Mouse (Mus musculus): ENCODE data around the gene Zfp428.
A peak's percentile ranks its signal among the peaks of the same experiment; 100 is the strongest.

The Zfp428 gene

DNA sequence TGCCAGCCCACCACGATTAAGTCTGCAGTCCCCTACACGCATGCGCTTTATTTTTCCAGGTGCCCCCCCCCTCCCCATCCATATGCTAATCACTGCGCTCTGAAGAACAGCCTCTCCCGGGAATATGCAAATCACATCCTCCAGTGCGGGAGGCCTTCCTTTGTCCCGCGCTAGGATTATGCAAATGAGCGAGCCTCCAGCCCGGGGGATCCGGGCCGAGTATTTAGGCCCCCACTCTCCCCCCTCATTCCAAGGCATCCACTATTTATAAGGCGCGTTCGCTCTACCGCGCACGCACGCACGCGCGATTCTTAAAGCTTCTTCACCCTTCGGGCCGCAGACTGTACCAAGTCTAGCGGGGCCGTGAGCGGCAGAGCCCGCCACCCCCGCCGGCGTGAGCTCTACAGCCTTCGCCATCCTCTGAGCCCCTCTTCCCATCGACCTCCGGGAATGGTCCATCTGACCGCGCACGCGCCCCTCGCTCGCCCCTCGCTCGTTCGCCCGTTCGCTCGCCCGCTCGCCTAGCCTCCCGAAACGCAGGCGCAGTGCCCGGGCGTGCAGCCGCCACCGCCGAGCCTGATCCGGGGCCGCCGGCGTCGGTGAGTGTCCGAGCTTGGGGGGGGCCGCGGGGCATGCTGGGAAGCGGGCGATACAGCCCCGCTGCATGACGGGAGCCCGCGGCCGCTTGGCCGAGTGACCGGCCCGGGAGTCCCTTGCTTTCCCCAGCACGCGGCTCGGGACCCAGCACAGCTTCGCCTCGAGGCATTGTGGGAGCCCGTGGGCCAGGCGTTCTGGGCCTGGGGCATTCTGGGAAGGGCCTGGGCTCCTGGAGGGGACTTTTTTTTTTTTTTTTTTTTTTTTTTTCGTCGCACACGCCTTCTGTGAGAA is at the start of gene Zfp428:
Gene Zfp428 (plus strand): TSS at position 169 of the 888 bp plus-strand sequence.
- peak; percentile 88 for DNase-seq (ENCODE audit: low read depth, low spot score)

DNA sequence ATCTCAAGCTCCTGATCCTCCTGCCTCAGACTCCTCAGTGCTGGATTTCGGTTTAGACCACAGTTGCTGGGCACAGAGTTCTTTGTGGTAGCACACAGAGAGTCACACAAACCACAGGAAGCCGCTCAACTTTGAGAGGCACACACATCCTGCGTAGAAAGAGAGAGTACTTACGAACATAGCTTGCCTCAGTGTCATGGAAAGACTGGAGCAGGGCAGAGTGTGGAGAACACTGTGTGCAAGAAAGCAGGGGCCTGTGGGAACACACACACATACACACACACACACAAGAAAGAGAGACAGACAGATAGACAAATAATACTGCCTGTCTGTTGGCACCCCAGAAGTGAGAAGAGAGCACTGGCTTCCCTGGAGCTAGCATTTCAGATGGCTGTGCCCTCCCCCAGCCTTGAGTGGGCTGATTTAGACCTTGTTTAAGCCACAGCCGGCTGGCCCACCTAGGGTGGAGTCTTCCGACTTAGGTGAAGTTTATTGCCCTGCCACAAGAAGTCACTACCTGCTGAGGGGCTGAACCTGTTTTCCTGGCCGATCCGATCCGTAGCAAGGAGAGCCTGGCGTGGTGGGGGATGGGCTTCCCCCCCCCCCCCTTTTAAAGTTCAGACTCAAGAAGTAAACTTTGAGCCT is 49.0 kb upstream of the Zfp428 start:
- DNase-seq (ENCODE audit: low read depth, low spot score) = no peak

DNA sequence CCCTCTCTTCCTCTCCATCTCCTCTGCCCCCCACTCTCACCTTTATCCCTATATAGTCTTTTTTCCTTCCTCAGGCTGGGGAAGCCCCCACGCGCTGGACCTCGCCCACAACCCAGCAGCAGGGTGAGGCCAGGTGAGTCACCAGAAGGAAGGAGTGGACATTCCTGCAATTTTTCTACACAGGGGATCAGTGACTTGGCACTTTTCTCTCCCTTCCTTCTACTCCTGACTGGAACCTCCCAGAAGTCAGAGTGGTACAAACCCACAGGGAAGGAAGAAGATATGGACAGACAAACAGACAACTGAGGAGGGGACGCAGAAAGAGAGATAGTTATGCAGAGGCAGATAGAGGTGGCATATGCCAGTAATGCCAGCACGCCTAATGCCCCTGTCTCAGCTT is 47.4 kb upstream of the Zfp428 start:
- DNase-seq (ENCODE audit: low read depth, low spot score) = no peak

DNA sequence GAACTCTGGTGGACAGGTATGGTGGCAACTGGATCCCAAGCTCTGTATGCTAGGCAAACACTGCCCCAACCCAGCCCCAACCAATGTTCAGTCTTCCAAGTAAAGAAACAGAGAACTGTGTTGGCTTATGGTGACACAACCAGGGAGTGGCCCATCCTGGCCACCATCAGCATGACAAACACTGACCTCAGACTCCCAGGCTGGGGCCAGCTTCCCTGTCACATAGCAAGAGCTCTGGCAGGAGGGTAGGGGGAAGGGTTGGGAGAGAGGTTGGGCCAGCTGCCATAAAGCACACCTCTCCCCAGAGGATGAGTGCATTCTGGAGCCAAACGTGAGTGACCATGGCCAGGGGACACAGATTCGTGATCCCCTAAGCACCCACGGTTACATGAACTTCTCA is 47.0 kb upstream of the Zfp428 start:
- no peak for DNase-seq (ENCODE audit: low read depth, low spot score)

DNA sequence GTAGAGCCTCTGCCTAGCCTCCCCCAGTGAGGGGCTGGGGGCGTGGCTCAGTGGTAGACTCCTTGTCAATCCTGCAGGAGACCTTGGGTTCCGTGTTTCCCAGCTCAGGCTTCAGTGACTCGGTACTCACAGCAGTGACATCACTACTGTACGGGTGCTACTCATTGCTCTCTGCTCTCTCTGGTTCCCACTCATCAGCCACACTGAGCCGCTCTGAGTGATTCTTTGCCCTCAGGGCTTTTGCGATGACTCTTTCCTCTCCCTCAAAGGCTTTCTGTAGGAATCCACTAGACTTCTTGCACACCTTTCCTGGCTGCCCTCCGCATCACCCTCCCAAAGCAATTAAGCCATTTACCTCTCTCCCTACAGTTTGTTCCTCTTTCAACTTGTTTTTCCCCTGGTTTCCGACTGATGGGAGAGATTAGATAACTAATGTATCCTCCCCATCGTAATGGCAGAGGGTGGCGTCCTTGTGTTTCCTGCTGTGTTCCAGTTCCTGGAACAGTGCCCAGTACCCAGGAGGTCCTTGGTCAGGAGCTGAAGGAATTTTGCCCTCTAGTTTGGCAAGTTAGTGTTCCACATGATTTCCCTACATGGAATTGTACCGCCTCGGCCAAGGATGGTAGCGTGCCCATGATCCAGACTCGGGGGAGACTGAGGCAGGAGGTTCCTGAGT is 45.3 kb upstream of the Zfp428 start:
- no peak for DNase-seq (ENCODE audit: low read depth, low spot score)

DNA sequence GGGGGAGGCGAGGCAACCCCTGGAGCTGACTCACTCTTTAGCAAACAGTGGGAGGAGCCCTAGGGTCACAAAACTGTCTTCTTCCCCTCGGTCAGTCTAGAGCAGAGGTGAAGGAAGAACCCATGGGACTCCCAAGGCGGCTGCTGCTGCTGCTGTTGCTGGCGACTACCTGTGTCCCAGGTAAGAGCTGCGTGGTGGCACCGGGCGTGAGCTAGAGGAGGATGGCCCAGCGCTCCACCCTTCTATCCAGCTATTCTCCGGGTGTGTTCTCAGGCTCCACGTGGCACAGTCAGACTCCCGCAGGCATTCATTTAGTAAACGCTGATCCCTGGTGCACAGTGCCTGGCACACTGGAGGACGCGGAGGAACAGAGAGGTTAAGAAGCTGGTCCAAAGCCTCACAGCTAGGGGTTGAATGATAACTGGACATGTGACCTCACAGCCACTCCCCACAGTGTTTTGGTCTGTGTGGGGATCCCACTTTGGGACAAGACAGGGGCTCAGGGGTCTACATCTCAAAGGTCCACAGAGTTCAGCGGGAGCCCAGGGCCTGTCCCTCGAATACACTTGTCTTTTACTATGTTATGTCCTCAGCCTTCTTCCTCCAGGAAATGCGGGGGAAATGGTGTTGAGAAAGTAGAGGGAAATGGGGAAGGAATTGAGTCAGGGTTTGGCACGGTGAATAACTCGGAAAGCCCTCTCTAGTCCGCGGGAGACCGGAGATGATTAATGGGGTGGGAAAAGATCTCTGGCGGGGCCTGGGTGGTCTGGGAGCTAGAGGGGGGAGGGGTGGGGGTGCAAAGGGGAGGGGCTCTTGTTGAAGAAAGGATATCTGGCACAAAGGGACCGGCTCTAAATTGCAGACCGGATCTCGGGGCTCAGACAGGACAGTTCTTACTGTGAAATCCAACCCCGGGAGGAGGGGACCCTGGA is 44.2 kb upstream of the Zfp428 start, which contains the start of gene Plaur:
Gene Plaur (plus strand): TSS at position 97 of the 932 bp plus-strand sequence.
- no peak for DNase-seq (ENCODE audit: low read depth, low spot score)

DNA sequence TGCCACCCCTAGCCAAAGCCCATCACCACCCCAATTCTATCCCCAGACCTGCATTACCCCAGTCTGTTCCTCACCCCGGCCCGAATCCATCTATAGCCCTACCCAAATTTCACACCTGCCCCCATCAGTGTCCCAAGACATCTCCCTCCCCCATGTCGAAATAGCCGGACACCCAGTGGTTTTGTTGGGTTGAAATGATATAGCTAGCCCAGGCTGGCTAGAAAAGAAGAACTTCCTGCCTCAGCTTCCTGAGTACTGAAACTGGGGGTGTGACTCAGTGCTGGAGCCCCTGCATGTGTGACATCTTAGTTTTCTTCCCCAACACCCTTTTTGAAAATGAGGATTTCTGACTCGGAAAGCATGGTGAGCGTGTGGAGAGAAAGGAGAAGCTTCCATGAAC is 40.0 kb upstream of the Zfp428 start:
- no peak for DNase-seq (ENCODE audit: low read depth, low spot score)

DNA sequence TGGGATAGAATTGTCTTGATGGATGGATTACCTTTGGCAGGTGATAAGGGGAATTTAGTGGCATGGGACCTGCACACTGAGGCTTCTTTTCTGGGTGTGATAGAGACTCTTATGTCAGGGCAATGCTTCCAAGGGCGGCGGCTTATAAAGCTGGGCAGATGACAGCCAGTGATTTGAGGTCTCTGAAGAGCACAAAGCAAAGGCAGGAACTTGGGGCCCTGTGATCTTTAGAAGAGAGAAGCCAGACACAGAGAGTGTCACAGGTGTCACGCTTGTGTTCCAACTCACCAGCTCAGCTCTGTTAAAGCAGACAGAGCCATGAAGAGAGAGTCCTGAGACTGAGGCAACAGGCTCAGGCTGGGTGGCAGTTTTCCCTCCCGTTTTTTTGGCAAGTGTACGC is 38.9 kb upstream of the Zfp428 start:
- DNase-seq (ENCODE audit: low read depth, low spot score) = no peak

DNA sequence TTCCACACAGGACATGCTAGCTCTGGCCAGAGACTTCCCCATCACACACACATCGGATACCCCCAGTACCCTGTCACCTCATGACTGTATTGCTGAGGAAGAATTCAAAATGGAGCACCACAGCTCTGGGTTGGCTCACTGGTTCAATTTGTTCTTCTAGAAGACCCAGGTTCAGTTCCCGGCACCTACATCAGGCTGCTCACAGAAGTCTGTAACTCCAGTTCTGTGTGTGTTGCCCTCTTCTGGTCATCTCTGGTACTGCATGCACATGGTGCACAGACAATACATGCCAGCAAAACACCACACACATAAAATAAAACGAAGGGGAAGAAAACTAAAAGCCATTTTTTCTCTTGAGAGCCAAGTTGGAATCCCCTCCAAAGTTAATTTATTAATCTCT is 37.7 kb upstream of the Zfp428 start:
- DNase-seq (ENCODE audit: low read depth, low spot score) = no peak

DNA sequence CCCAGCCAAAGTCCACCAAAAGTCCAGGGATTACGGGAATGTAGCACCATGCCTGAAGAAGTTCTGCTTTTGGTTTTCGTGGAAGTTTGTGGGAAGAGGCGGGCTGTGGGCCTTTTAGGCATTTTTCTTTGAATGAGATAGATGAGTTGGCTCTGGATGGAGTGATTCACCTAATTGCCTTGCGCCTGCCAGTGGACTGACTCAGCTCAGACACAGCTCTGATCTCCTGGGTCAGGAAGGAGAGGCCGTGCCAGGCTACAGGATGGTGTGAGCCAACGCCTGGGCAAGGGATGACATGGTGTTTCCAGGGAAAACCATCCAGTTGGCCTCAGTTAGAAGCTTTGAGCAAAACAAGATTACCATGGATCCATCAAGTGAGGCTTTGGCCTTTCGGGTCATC is 36.5 kb upstream of the Zfp428 start:
- DNase-seq (ENCODE audit: low read depth, low spot score) = no peak

DNA sequence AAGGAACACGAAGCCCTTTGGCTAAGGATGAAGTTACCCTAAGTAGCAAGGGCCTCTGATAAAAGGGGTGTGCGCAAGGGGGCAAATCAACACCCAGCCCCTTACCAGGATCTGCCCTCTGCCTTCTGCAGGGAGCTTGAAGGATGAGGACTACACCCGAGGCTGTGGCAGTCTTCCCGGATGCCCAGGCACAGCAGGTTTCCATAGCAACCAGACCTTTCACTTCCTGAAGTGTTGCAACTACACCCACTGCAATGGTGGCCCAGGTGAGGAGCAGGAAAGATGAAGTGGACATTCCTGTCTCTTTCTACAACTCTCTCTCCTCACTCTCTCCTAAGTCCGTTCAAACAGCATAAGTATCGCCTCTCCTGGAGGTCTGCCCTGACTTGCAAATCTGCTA is 34.4 kb upstream of the Zfp428 start:
- no peak for DNase-seq (ENCODE audit: low read depth, low spot score)

DNA sequence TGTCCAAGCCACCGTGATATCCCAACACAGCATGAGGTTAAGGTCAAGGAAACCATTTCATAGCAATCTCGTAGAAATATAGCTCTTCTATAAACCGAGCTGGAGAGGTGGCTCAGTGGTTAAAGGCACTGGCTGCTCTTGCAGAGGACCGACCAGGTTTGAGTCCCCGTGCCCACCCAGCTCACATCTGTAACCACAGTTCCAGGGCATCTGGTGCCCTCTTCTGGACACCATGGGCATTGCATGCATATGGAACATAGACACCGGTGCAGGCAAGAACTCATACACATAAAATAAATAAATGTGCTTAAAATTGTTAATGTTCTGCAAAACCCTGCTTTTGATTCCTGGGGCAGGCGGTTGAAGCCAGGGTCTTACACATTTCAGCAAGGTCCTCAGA is 33.9 kb upstream of the Zfp428 start:
- DNase-seq (ENCODE audit: low read depth, low spot score) = no peak

DNA sequence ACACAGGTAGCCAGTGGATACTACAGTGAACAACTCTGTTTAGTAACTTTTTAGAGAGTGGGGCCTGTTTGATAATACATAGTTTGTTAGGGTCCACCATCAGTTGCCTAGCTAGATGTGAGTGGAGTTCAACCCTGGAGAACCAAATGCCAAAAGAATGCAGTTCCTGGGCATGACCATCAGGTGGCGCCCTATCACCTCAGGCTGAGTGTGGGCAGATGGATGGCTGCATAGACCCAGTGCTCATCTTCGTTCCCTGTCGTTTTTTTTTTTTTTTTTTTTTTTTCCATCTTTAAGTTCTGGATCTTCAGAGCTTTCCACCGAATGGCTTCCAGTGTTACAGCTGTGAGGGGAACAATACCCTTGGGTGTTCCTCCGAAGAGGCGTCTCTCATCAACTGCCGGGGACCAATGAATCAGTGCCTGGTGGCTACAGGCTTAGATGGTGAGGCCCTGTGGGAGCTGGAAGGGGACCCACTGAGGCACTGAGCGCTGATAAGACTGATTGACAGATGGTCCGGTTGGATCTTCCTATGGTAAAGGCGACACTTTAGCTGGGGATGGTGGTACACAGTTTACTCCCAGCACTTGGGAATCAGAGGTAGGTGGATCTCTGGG is 32.8 kb upstream of the Zfp428 start:
- no peak for DNase-seq (ENCODE audit: low read depth, low spot score)

DNA sequence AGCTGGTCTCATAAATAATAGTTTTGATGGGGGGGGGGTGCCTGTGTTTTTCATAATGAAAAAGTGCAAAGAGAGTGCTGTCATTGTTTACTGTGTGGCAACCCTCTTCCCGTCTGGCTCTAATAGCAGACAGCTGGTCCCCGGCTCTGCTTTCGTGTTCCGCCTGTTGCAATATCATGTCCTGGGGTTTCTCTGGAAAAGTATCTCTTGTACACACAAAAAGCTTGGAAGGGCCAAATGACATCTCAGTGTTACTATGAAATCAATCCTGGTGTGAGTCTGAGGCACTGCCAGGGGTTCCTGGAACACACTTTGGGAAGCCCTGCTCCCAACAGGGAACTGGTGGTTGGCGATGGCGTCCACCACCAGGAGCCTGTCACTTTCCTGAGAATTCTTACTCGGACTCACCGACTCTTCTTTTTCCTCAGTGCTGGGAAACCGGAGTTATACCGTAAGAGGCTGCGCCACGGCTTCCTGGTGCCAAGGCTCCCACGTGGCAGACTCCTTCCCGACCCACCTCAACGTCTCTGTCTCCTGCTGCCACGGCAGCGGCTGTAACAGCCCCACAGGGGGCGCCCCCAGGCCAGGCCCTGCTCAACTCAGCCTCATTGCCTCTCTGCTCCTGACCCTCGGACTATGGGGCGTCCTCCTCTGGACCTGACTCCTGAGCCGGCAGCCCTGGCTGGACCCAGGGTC is 31.8 kb upstream of the Zfp428 start:
- no peak for DNase-seq (ENCODE audit: low read depth, low spot score)

DNA sequence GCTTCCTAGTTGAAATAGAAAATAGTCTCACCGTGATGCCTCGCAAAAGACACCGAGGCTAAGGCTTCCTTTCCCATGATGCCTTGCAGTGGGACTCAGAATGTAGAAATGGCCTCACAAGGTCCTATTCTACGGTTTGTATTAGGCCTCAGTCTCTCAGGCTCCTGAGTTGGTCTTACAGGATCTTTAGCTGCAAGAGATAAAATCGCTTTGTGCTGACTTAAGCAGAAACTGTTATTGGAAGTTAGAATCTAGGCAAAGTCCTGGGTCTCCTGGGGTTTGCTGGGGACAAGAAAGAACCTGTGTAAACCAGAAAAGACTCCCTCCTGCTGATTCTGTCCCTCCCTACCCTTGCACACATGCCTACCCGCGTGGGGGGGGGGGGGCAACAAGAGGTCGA is 30.5 kb upstream of the Zfp428 start:
- DNase-seq (ENCODE audit: low read depth, low spot score) = no peak

DNA sequence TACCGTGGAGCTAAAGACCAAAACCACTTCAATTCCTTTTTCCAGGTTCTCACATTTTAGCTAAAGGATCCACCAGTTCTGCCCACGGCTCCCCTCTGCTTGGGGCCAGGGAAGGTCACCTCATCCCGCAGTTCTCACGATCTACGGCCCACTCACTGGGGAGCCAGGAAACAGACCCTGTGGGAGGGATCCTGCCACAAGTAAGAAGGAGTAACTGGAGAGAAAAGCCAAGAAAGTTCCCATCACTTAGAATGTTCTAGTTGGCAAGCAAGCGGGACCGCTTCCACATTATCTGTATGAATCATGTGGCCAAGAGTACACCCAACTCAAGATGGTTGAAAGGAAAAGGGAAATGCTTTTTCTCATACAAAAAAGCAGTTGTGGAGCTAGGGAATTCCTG is 29.9 kb upstream of the Zfp428 start:
- peak; percentile 55 for DNase-seq (ENCODE audit: low read depth, low spot score)

DNA sequence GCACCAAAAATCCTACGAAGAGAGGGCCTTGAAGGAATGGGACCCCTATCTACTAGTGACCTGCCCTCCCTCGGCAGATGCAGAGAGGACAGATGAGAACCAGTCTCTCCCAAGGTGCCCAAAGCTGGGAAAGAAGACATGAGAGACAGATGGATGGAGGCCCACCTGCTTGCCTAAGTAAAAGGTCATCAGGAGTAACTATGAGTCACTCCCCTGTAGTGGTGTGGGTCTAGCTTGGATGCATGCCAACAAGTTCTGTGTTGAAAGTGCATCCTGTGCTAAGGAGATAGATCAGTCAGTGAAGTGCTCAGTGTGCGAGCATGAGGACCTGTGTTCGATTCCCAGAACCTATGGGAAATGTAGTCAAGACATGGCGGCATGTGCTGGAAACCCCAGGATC is 27.9 kb upstream of the Zfp428 start:
- no peak for DNase-seq (ENCODE audit: low read depth, low spot score)

DNA sequence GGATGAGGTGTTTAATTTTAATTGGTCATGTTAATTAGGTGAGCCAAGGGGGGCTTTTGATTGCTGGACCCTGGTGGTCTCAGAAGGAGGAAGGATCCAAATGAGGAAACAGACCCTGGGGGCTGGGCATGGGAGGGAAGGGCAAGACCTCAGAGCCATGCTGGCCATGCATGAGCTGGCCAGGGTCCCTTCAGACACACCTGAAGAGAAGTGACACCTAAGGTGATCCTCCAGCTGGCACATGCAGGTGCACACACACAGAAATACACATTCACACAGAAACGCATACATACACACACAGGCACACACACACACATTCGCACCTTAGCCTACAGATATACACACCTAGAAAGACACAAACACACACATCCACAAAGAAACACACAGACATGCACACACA is 27.1 kb upstream of the Zfp428 start:
- DNase-seq (ENCODE audit: low read depth, low spot score) = no peak

DNA sequence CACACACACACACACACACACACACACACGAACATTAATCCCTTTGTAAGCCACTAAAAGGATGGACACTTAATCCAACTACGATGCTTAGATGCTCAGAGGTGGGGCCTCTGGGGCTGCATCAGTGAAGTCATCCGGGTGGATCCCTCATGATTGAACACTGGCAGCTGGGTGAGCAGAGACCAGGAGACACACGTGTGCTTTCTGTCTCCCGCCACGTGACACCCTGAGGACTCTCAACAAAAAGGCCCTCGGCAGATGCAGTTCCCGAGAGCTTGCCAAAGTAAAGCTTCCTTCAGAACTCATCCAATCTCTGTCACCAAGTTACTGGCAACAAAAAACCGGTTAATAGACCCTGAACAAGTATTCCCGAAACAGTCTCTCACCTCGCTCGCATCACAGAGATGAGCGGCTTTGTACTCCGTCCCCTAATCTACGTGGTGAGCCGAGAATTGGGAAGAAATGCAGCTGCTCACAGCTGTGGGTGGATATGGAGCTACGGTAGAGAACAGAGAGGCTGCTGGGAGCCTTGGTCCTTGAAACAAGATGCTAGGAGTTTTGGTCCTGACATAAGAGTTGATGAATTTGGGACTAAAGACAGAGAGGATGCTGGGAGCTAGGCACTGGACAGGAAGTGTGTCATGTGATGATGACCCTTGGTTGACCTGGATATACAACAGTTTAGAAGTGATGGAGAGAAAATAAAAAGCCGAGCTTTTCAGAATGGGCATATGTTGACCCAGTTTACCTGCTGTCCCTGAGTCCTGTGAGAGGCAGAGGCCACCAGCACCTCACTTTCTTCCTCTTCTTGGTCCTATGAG is 26.5 kb upstream of the Zfp428 start:
- DNase-seq (ENCODE audit: low read depth, low spot score) = peak; percentile 64

Data from telencephalon, adult 2 months (tissue).